Mouse (Mus musculus) T-helper 2 cell (primary cell): ENCODE measurements at regions not wholly inside any gene's neighbourhood (a gene's known extent, or its start where the extent isn't known, plus 50 kb on each side); places are given as distances from the start of the nearest gene placed in this dataset.

Experiments
- in situ Hi-C: fragments of 300-600 bp; cut with MboI, MseI; formaldehyde crosslinking; loops from one replicate; pipeline ENCODE4 v1.15.1; 2025; ENCODE audit warnings: high pct_unique_total_duplicates

DNA sequence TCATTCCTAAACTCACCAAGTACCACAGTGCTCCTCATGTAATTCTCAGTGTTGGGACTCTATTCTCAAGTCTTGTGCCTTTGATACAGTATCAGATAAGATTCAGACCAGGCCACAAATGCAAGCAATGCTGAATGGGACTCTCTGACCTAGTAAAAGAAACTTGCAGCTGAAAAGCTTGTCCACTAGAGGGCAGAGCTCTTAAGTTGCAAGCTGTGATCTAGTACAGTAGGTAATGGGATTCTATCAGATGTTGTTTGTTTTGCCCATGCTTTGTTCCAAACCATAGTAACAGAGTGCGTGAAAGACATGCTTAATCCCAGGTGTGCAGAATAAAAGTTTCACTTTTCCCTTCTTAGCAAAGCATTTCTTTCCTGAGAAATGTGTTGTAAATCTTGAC, 383.2 kb upstream of the Chrm2 start:
- in situ Hi-C loops, result no loop called here

- in situ Hi-C loops, result no loop called here
Measured at GRCm38 (mm10) chr6:36002090-36002489, 385.8 kb upstream of the Chrm2 start.

DNA sequence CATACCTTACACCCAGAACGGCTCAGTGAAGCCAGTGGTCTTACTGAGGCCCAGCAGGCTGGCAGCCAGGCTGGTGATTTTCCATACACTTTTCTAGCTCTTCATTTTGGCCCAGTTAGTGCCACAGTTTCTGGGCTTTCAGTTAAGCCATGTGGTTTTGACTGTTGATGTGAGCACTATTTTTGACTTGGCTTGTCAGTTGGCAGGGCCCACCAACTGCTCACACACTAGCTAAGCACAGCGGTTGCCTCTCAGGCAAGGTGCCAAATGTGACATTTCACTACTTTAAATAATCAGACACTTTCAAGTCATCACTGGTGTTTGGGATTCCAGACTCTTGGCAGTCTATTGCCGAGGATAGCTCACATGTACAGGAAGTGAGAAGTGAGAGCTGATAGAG, 399.0 kb upstream of the Chrm2 start:
- in situ Hi-C loops, result no loop called here

- in situ Hi-C loops, result no loop called here
Measured at GRCm38 (mm10) chr6:35940071-35940470, 400.4 kb upstream of the Mtpn start.

- in situ Hi-C loops, result no loop called here
Measured at GRCm38 (mm10) chr6:35924189-35924588, 384.5 kb upstream of the Mtpn start.

- in situ Hi-C loops, result no loop called here
Measured at GRCm38 (mm10) chr6:35897990-35898389, 358.3 kb upstream of the Mtpn start.

DNA sequence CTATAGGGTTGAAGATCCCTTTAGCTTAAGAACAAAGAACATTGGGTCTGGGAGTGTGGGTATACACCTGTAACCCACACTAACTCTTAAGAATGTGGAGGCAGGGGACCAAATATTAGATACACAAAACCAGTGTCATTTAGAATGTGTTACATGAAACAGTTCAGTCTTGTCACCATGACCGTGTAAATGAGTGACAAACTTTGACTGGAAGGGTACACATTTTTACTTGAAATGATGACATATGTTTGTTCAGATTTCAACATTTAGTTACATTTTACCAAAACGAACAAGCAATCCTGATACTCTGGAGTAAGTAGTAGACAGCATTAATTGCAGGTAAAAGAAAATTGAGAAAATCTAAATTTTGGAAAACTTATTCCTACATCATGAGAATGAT, 356.0 kb upstream of the Mtpn start:
- in situ Hi-C loops, result no loop called here

DNA sequence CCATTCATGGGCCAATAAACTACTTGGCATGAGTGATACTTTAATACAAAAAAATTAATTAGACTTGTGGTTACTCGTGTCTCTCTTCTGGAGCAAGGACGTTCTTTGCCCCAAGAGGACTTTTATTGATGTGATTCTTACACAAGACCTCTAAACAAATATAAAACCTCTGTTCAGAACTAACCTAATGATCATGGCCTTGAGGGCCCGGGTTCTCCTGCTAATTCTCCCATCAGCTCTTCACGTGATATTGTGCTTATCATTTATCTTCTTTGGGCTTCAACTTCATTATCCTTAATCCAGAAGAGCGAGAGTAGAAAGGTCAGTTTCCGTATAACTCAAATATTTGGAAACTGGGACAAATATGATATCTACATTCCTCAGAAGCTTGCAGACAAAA, 335.0 kb upstream of the Mtpn start:
- in situ Hi-C loops, result no loop called here

DNA sequence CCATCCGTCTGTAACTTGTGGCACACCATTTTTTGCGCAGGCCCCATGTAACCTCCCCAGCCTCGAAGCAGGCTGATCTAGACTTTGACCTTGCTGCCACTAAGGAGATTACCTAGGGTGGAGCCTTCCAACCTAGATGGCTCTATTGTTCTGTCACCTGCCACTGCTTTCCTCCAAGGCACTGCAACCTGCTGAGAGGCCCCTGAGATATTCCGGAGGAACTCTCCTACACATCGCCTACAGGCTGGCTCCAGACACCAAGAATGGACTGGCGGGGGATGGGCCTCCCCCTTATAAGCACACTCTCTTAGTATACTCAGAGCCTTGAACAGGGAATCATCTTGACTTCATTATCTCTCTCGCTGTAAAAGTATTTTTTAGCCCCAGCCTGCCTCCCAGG, 331.7 kb upstream of the Mtpn start:
- in situ Hi-C loops, result no loop called here

GRCm38 (mm10) chr6:35864218-35864617, 324.5 kb upstream of the Mtpn start:
- in situ Hi-C loops, result loop anchor here (10.0 kb wide), 1 partner anchor 271 kb away; no protein-coding TSS in a partner anchor

DNA sequence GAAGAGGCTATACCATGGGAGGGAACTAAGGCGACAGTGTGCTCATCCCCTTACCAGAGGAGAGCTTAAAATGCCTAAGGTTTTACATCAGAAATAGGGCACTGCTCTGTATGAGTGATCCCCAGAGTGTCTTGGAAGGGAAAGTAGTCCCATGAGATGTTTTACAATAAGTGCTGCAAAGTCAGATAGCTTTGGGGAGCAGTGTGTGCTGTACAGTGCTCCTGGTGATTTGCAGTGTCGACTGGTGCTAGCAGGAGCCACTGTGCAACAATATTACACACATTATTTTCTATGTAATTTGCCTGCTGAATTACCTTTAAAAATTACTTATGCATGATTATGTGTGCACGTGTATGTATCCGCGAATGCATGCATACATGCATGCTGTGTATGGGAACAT, 314.3 kb upstream of the Mtpn start:
- in situ Hi-C loops, result no loop called here

DNA sequence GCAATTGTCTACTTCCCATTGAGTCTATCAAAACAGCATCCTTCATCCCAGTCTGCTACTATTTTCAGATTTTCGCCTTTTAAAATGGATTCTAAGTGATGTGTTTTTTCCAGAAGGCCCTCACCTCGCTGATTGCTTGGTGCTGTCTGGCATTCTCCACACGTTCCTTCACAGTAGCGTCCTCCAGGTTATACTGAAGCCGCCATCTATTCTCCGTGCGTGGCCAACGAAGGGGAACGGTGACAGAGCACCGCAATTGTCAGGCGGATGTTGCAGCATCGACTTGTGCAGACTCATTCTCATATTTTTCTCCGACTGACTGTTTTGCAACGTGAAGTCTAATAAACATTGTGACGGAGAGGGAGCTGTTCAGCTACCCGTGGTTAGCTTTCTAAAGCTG, 277.0 kb upstream of the Mtpn start:
- in situ Hi-C loops, result no loop called here

DNA sequence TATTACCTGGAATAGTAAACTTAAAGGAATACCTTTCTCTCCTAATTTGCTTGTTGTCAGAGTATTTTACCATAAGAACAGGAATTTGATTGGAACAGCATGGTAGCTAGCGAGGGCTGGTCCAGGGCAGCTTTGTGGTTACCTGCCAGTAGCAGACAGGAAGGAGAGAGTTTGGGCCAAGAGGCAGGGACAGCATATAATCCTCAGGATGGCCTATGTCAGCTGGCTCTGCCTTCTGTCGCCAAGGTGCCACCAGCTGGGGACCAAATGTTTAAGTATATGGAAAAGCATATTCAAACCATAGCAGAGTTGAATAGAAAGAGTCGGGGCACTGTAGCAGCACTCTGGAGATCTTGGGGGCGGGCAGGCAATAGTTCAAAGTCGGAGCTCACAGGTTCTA, 274.8 kb upstream of the Mtpn start:
- in situ Hi-C loops, result no loop called here

GRCm38 (mm10) chr6:35805738-35806137, 266.1 kb upstream of the Mtpn start:
- in situ Hi-C loops, result no loop called here

DNA sequence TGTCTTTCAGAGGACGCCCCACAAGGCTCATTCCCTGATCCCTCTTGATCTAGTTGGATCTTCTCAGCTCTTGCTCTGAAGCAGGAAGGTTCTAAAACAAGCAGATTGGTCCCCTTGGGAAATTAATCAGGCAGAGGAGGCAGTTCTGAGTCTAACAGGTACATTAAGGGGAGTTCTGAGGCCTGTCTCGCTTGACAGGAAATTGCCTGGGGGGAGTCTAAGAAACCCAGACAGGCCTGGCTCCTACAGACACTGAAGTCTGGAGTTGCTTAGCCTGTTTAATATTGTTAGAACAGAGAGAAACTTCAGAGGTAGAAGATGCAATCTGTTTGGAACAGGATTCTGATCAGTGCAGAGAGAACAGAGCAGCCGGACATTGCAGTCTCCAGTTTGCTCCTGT, 264.4 kb upstream of the Mtpn start:
- in situ Hi-C loops, result no loop called here

GRCm38 (mm10) chr6:35779706-35780105, 240.0 kb upstream of the Mtpn start:
- in situ Hi-C loops, result no loop called here

- in situ Hi-C loops, result no loop called here
Measured at GRCm38 (mm10) chr6:35770907-35771306, 231.2 kb upstream of the Mtpn start.

GRCm38 (mm10) chr6:35759606-35760246, 220.0 kb upstream of the Mtpn start:
- in situ Hi-C loops, result no loop called here

DNA sequence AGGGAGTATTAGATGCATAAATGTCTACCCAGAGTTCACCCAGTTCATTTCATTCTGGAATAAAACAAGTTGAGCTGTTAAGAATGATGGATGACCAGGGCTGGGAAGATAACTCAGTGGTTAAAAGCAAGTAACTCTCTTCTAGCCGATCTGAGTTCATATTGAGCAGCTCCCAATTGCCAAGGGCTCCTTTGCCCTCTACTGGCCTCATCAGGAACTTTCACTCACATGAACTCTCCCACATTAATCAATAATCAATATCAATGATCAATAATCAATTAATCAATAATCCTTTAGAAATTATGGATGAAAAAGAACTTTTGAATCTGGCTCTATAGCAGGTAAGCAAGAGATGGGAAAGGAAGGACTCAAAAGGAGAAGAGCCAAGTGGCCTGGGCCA, 206.3 kb upstream of the Mtpn start:
- in situ Hi-C loops, result no loop called here

- in situ Hi-C loops, result no loop called here
Measured at GRCm38 (mm10) chr6:35705587-35705986, 165.9 kb upstream of the Mtpn start.

GRCm38 (mm10) chr6:35667062-35667461, 127.4 kb upstream of the Mtpn start:
- in situ Hi-C loops, result loop anchor here (25.0 kb wide), 1 partner anchor 745 kb away; no protein-coding TSS in a partner anchor

DNA sequence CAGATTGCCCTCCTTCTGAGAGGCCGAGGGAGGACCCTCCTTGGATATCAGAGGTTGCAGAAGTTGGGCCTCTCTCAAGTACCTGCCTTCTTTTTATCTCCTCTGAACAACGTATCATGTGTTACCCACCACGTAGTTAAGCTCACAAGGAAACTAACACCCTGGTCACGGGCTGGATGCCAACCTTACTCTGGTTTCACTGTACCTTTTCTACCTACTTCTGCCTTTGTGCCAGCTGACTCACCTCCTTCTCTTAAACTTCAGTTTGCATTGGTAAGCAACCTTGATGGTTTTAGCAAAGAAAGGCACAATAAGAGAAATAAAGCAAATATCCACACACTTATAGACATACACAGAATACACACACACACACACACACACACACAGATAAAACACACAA, 111.7 kb upstream of the Mtpn start:
- in situ Hi-C loops, result loop anchor here (25.0 kb wide), 1 partner anchor 761 kb away; no protein-coding TSS in a partner anchor

- in situ Hi-C loops, result no loop called here
Measured at GRCm38 (mm10) chr6:35645210-35645609, 105.5 kb upstream of the Mtpn start.

DNA sequence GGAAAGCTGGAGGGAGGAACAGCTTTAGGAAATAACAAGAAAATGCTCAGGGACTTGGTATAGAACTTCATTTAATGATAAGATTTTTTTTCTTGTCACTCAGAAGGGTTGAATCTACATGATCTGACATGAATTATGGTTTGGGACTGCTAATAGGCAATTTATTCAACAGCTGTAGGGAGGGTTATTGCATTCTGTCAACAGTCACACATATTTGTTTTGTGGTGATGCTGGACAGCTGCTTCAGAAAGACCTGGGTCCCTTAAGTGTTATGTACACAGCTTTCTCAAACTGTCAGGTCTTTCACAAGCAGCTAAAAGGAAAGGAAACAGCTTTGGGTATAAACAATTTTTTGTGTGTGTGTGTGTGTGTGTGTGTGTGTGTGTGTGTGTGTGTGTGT, 101.0 kb upstream of the Mtpn start:
- in situ Hi-C loops, result no loop called here
